Mouse (Mus musculus) midbrain, postnatal 0 days (tissue): ENCODE data around the gene Hoxb6. TPM values are rescaled to one million over a fixed set of nuclear protein-coding genes. Genes with fewer than 3 reads are reported as not detected.

Experiments used
- ATAC-seq: fragments of 200-750 bp; cut with Nextera tagmentation; 2 replicates; pipeline ENCODE4 v1.8.0; 2017; ENCODE audit warnings: moderate number of reproducible peaks, mild to moderate bottlenecking, moderate TSS enrichment, moderate library complexity; ENCODE audit not compliant: low FRiP score
- DNase-seq: peaks from one replicate; pipeline ENCODE4 v3.0.0-alpha.2; 2015; ENCODE audit warnings: low spot score
- H3K27ac ChIP-seq: fragments of 300-500 bp; sonication (generic); 2 replicates; pipeline ENCODE4 v1.5.1; 2014; ENCODE audit warnings: low read depth, mild to moderate bottlenecking, low read length, mixed read lengths
- H3K27me3 ChIP-seq: fragments of 300-500 bp; sonication (generic); 2 replicates; pipeline ENCODE4 v1.6.1; 2014; ENCODE audit warnings: low read length, control low read depth, mixed read lengths; ENCODE audit not compliant: insufficient read depth
- H3K36me3 ChIP-seq: fragments of 300-500 bp; sonication (generic); 2 replicates; pipeline ENCODE4 v1.6.1; 2014; ENCODE audit warnings: low read length, control low read depth, mixed read lengths; ENCODE audit not compliant: insufficient read depth
- H3K4me1 ChIP-seq: fragments of 300-500 bp; sonication (generic); 2 replicates; pipeline ENCODE4 v1.6.1; 2014; ENCODE audit warnings: mild to moderate bottlenecking, control low read depth, antibody characterized with exemption, low read length, mixed read lengths; ENCODE audit not compliant: insufficient read depth
- H3K4me2 ChIP-seq: fragments of 300-500 bp; sonication (generic); 2 replicates; pipeline ENCODE4 v1.6.1; 2014; ENCODE audit warnings: low read depth, mild to moderate bottlenecking, low read length, mixed read lengths; ENCODE audit not compliant: poor library complexity, severe bottlenecking
- H3K4me3 ChIP-seq: fragments of 300-500 bp; sonication (generic); 2 replicates; pipeline ENCODE4 v1.5.1; 2014; ENCODE audit warnings: low read depth, mild to moderate bottlenecking, low read length, moderate library complexity
- H3K9ac ChIP-seq: fragments of 300-500 bp; sonication (generic); replicated peaks from 2 replicates; pipeline ENCODE4 v1.6.1; 2014; ENCODE audit warnings: mild to moderate bottlenecking, low read length, moderate library complexity, mixed read lengths; ENCODE audit not compliant: poor library complexity, severe bottlenecking
- H3K9me3 ChIP-seq: fragments of 300-500 bp; sonication (generic); 2 replicates; pipeline ENCODE4 v1.6.1; 2016; ENCODE audit warnings: low read length, control low read depth
- CTCF ChIP-seq: IDR thresholded peaks from 2 replicates; pipeline ENCODE4 v1.5.1; 2016; ENCODE audit warnings: antibody characterized with exemption, mild to moderate bottlenecking
- WGBS: fragments of 180-500 bp; shearing (Covaris S2); extraction: QIAGEN DNeasy Blood & Tissue Kit; methylation state at CpG from one replicate; pipeline ENCODE4 v1.1.7; 2014; 5-methylcytosine and 5-hydroxymethylcytosine counted together
- polyA plus RNA-seq: library from polyadenylated mRNA; unstranded; fragments of >200 nt; fragmentation: Nextera tagmentation; extraction: Ambion mirVana; gene quantifications from 2 replicates; pipeline ENCODE4 v1.2.1, GENCODE M21; 2015
- total RNA-seq: library from RNA; depleted of rRNA; stranded (reverse); fragments of >200 nt; gene quantifications from 2 replicates; pipeline ENCODE4 v1.2.3, GENCODE M21; 2014

The Hoxb6 gene
- total and polyA plus RNA-seq, 2 experiments from 2014 or later, result 0.22 TPM; not detected in 1

DNA sequence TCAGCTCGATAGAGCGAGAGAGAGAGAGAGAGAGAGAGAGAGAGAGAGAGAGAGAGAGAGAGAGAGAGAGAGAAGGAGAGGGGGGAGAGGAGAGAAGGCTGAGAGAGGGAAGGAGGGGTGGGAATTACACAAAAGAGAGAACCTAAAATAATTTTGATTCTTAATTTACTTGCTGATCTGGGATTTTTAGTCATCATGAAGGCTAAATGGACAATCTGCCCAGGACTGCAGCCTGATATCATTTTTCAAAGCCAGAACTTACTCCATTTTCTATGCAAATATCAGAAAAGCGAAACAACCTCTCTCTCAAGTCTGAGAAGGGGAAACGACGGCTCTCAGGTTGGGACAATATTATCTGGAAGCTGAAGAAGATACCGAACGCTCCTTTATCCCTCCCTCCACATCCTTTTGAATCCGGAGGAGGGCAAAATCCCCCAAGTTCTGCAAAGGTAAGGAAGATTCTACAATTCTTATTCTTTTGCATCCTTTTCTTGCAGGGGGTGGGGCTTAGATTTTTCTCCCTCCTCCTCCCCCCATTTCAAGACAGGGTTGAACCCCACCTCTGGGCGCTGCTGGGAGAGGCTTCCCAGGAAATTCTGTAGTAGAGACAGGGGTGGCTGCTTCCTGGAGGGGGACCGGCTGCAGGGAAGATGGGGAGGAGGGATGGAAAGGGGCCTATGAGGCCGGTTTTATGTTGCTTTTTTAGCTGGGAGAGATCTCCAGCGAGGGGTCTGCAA is 457 bp downstream of the Hoxb6 start:
- DNase-seq (no peak), ATAC-seq (no peak)
- TF ChIP-seq CTCF, result no peak
- Histone ChIP-seq H3K4me1 (no peaks in the 10 kb centered on the region), H3K27ac (no peak overlapping the region), H3K9ac (no peak overlapping the region), H3K9me3 (no peaks in the 10 kb centered on the region), H3K27me3 (peaks cover 89% of the 10 kb centered on the region), H3K36me3 (no peaks in the 10 kb centered on the region), H3K4me2 (no peak overlapping the region), H3K4me3 (no peak overlapping the region)
- WGBS, result under 1% methylated on average over 12 of the region's 12 CpGs

DNA sequence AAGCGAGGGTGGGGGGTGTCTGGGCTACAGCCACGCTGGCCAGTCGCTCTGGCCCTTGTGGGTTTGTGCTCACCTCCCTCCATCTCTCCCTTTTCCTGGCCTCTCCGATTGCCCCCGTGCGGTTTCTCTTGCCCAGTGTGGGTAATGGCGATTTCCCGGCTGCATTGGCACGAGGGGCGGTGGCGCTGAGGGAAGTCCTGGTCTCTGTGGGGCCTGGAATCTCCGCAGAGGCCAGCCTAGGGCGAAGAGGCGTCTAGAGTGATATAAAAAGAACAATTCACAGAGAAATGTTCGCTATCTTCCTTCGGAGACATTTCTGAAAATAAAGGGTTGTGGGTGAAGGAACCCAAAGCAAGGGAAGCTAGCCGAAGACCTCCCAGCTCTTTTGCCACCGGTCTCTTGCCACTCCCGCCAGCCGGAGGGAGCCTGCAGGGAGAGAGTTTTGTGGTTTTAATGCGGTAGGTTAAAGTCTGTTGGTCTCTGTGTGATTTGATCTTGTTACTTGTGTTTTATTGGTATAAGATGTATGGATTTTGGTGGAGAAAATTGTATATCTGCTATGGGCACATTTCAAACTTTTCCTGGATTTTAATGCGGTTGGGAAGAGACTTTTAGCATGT is 1.1 kb downstream of the Hoxb6 start:
- Histone ChIP-seq H3K4me1 (no peaks in the 10 kb centered on the region), H3K36me3 (no peaks in the 10 kb centered on the region), H3K27ac (no peak overlapping the region), H3K27me3 (peaks cover 87% of the 10 kb centered on the region), H3K9me3 (no peaks in the 10 kb centered on the region), H3K4me2 (no peak overlapping the region), H3K4me3 (no peak overlapping the region), H3K9ac (no peak overlapping the region)
- no peak for DNase-seq
- no peak for TF ChIP-seq CTCF
- ATAC-seq, result no peak
- WGBS, result 2% methylated on average over 22 of the region's 22 CpGs

DNA sequence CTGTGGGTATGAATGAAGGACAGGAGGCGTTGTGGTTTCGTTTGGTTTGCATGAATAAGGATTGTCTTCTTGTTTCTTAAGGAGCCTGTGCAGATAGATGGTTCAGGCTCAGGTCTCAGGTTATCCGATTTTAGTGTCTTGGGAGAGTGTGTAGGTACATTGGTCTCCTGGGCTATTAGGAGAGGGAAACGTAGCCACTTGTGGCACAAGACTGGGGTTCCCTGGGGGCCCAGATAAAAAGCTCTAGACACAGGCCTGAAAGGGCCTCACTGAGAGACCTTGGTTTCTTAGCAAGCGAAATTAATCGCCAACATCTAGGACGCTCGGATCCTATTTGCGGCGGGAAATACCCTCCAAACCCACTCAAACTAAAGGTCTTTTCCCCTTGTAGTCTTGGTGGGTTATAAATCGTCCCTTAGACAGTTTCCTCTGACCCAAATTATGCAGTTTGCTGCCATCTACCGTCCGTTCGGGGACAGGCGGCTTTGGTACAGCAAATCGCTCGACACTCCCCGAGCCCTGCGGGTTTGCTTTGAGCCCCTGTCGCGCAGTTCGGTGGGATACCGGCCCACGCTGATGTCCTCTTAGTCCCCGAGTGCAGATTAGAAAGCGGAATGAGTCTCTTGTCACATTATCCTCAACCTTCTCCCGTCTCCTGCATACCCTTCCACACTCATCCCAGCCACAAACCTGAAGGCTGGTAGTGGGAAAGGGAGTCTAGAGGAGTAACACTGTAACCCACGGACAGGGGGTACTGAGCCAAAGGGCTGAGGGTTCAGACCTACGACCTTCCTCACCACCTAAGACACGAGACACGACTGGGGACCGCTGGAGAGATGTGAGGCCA is 2.2 kb downstream of the Hoxb6 start:
- Histone ChIP-seq H3K4me1 (no peaks in the 10 kb centered on the region), H3K9ac (no peak overlapping the region), H3K27ac (no peak overlapping the region), H3K9me3 (no peaks in the 10 kb centered on the region), H3K27me3 (peaks cover 88% of the 10 kb centered on the region), H3K4me3 (no peak overlapping the region), H3K4me2 (no peak overlapping the region), H3K36me3 (no peaks in the 10 kb centered on the region)
- peak; percentile 81 for TF ChIP-seq CTCF
- DNase-seq, result peak; percentile 71
- under 1% methylated on average over 32 of the region's 32 CpGs for WGBS
- ATAC-seq, result no peak

DNA sequence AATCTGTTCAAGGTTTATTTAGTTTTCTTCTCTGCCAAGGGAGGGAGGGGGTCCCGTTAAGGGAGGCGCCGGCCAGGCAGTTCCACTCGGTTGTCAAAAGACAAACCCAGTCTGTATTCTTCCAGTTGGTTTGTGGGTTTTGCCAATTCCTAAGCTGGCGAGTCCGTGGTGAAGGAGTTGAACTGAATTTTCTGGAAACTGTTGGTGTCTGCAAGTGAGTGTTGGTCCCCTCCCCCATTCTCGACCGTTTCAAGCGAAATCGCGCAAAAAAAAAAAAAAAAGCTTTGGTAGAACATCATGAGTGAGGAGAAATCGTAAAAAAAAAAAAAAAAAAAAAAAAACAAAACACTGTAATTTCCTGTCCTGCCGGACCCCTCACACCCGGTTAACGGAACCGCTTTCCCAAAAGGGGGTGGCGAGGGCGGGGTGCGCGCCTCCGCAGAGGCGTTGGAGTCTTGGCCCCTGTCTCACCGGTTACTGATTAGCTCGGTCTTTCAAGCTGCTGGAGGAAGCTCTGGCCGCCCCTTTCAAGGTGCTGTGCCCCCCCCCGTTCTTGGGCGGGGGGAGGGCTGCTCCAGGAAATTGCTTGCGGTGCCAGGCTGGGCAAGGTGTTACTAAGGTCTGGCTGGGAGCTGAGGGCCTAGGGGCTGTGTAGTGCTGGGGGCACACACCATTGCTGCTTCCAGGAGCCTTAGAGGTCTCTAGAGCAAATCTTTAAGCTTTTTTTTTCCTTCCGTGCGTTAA is 3.0 kb downstream of the Hoxb6 start:
- TF ChIP-seq CTCF, result no peak
- H3K9ac ChIP-seq, result no peak overlapping the region
- WGBS, result 3% methylated on average over 30 of the region's 30 CpGs
- H3K27me3 ChIP-seq, result peaks cover 92% of the 10 kb centered on the region
- no peaks in the 10 kb centered on the region for H3K9me3 ChIP-seq
- no peak overlapping the region for H3K4me2 ChIP-seq
- H3K27ac ChIP-seq, result no peak overlapping the region
- H3K4me1 ChIP-seq, result no peaks in the 10 kb centered on the region
- H3K36me3 ChIP-seq, result no peaks in the 10 kb centered on the region
- ATAC-seq, result no peak
- no peak for DNase-seq
- H3K4me3 ChIP-seq, result no peak overlapping the region

DNA sequence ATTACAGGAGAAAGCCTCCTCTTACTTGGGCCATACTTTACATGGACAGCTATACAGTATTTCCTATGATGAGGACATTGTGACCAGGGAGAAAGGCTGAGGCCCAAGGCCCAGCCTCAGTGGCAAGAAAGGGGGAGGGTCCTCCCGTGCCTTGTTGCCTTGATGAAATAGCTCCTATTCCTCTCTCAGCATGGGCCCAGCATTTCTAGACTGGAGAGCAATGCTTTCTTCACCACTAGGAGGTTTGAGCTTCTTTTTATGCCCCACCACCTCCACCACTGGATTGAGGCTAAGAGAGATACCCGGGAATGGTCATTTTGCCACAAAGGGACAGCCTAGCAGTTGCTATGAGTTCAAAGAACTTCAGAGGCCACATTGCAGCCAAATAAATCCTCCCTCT is 4.7 kb downstream of the Hoxb6 start:
- Histone ChIP-seq H3K36me3 (no peaks in the 10 kb centered on the region), H3K4me2 (no peak overlapping the region), H3K9me3 (no peaks in the 10 kb centered on the region), H3K4me3 (no peak overlapping the region), H3K9ac (no peak overlapping the region), H3K4me1 (no peaks in the 10 kb centered on the region), H3K27me3 (peaks cover 93% of the 10 kb centered on the region), H3K27ac (no peak overlapping the region)
- TF ChIP-seq CTCF, result no peak
- no peak for DNase-seq
- 0% methylated on average over 2 of the region's 2 CpGs for WGBS
- ATAC-seq, result no peak
